Mouse (Mus musculus) C2C12 (cell line): ENCODE results near the gene Lmbr1l. TPM values are rescaled to one million over a fixed set of nuclear protein-coding genes. Genes with fewer than 3 reads are reported as not detected.

Source experiments
- H3K27me3 ChIP-seq: one replicate; pipeline ENCODE4 v1.6.1; 2011; ENCODE audit not compliant: control insufficient read depth, insufficient read depth, insufficient read length
- H3K36me3 ChIP-seq: one replicate; pipeline ENCODE4 v1.6.1; 2011; ENCODE audit not compliant: control insufficient read depth, insufficient read depth
- H3K4me3 ChIP-seq: one replicate; pipeline ENCODE4 v1.5.1; 2011; ENCODE audit warnings: mild to moderate bottlenecking, control low read depth; ENCODE audit not compliant: poor library complexity, insufficient read depth, severe bottlenecking
- H3K79me2 ChIP-seq: one replicate; pipeline ENCODE4 v1.6.1; 2011; ENCODE audit not compliant: control insufficient read depth, insufficient read depth
- H3K79me3 ChIP-seq: one replicate; pipeline ENCODE4 v1.6.1; 2011; ENCODE audit warnings: low read depth, control low read depth
- H3ac ChIP-seq: one replicate; pipeline ENCODE3; 2011; ENCODE audit warnings: low read depth; ENCODE audit not compliant: control insufficient read depth, insufficient read length
- CEBPB ChIP-seq: IDR thresholded peaks from one replicate; pipeline ENCODE4 v1.6.1; 2011; ENCODE audit warnings: low read depth, mild to moderate bottlenecking, control low read depth, moderate library complexity
- CTCF ChIP-seq: IDR thresholded peaks from one replicate; pipeline ENCODE4 v1.5.1; 2011; ENCODE audit not compliant: control insufficient read depth, insufficient read depth, insufficient read length
- FOSL1 ChIP-seq: IDR thresholded peaks from one replicate; pipeline ENCODE4 v1.8.0; 2011; ENCODE audit warnings: mild to moderate bottlenecking, low read length; ENCODE audit not compliant: poor library complexity, insufficient read depth, severe bottlenecking
- MAX ChIP-seq: IDR thresholded peaks from one replicate; pipeline ENCODE4 v1.6.1; 2011; ENCODE audit warnings: mild to moderate bottlenecking, control low read depth
- MYOD1 ChIP-seq: IDR thresholded peaks from one replicate; pipeline ENCODE4 v1.6.1; 2011; ENCODE audit warnings: low read depth; ENCODE audit not compliant: control insufficient read depth, insufficient read length
- MYOG ChIP-seq: IDR thresholded peaks from one replicate; pipeline ENCODE4 v1.6.1; 2011; ENCODE audit not compliant: control insufficient read depth, insufficient read length; ENCODE audit errors: extremely low read depth
- USF1 ChIP-seq: IDR thresholded peaks from one replicate; pipeline ENCODE4 v1.6.1; 2011; ENCODE audit warnings: low read depth, mild to moderate bottlenecking, control low read depth, moderate library complexity
- polyA plus RNA-seq: library from polyadenylated mRNA; unstranded; fragments of >200 nt; fragmentation: generic; extraction: Trizol; gene quantifications from one replicate; pipeline ENCODE4 v1.2.1, GENCODE M21; 2012; ENCODE audit warnings: missing spikeins

Lmbr1l gene
- polyA plus RNA-seq, 1 experiment = 18.0 TPM

GRCm38 (mm10) chr15:98930017-98930734, 12.1 kb upstream of the Lmbr1l start:
- no peaks in the 10 kb centered on the region for H3K27me3 ChIP-seq
- H3K4me3 ChIP-seq = no peak overlapping the region
- no peak overlapping the region for H3ac ChIP-seq
- TF ChIP-seq MAX = peak; percentile 5
- TF ChIP-seq MYOG = no peak
- peaks cover 19% of the 10 kb centered on the region for H3K36me3 ChIP-seq
- H3K79me3 ChIP-seq = peaks cover 24% of the 10 kb centered on the region
- H3K79me2 ChIP-seq = peaks cover 46% of the 10 kb centered on the region

- Histone ChIP-seq H3ac (no peak overlapping the region), H3K79me2 (peaks cover 31% of the 10 kb centered on the region), H3K27me3 (no peaks in the 10 kb centered on the region), H3K79me3 (peaks cover 15% of the 10 kb centered on the region), H3K36me3 (peaks cover 19% of the 10 kb centered on the region), H3K4me3 (no peak overlapping the region)
- TF ChIP-seq USF1 (no peak), CTCF (peak; percentile 68), MYOD1 (no peak), CEBPB (peak; percentile 19), FOSL1 (no peak), MAX (no peak), MYOG (no peak)
These were observed 10.7 kb upstream of the Lmbr1l start for GRCm38 (mm10) chr15:98928598-98929240.

DNA sequence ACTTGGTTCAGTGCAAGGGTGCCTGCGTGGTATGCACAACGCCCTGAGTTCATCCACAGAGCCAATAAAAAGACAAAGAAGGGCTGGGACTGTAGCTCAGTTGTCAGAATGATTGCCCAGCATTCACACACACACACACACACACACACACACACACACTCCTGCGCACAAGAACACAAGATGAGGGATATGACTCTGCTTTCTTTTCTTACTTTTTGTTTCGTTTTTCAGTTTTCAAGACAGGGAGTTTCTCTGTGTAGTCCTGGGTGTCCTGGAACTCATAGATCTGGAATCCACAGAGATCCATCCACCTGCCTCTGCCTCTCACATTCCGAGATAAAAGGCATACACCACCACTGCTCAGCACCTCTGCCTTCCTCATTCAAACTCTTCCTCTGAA, 9.5 kb upstream of the Lmbr1l start:
- no peaks in the 10 kb centered on the region for H3K27me3 ChIP-seq
- no peak for TF ChIP-seq MYOG
- TF ChIP-seq CEBPB = no peak
- TF ChIP-seq USF1 = no peak
- TF ChIP-seq CTCF = no peak
- no peak for TF ChIP-seq FOSL1
- TF ChIP-seq MAX = no peak
- TF ChIP-seq MYOD1 = no peak
- H3K79me2 ChIP-seq = peaks cover 20% of the 10 kb centered on the region
- H3K36me3 ChIP-seq = peaks cover 11% of the 10 kb centered on the region
- H3ac ChIP-seq = no peak overlapping the region
- H3K4me3 ChIP-seq = no peak overlapping the region
- H3K79me3 ChIP-seq = peaks cover 7% of the 10 kb centered on the region

- no peak overlapping the region for H3K4me3 ChIP-seq
- H3K79me2 ChIP-seq = no peaks in the 10 kb centered on the region
- H3K79me3 ChIP-seq = no peaks in the 10 kb centered on the region
- H3K36me3 ChIP-seq = no peaks in the 10 kb centered on the region
- no peaks in the 10 kb centered on the region for H3K27me3 ChIP-seq
- H3ac ChIP-seq = no peak overlapping the region
- no peak for TF ChIP-seq CTCF
- TF ChIP-seq MAX = no peak
These were observed 6.7 kb upstream of the Lmbr1l start for GRCm38 (mm10) chr15:98924682-98925081.

DNA sequence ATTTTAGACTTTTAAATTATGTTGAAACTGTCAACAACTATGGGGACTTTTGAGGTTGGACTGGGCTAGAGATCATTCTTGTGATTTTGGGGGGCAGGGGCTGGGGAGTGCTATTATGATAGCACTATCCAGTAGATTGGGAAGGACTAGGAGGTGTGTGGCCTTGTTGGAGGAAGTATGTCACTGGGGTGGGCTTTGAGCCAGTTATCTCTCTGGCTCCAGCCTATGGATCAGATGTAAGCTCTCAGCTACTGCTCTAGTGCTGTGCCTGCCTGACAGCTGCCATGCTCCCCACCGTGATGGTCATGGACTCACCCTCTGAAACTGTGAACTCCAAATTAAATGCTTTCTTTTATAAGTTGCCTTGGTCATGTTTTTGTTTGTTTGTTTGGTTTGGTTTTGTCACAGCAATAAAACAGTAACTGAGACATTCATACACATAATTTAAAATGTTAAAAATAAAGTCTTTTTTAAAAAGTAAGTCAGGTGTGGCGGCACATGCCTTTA, 5.1 kb upstream of the Lmbr1l start:
- TF ChIP-seq MYOD1 (no peak), MAX (no peak), USF1 (no peak), CTCF (no peak), MYOG (no peak), FOSL1 (no peak)
- H3K4me3 ChIP-seq = no peak overlapping the region
- H3K27me3 ChIP-seq = no peaks in the 10 kb centered on the region
- no peak overlapping the region for H3ac ChIP-seq
- H3K36me3 ChIP-seq = no peaks in the 10 kb centered on the region
- H3K79me2 ChIP-seq = no peaks in the 10 kb centered on the region
- H3K79me3 ChIP-seq = no peaks in the 10 kb centered on the region

DNA sequence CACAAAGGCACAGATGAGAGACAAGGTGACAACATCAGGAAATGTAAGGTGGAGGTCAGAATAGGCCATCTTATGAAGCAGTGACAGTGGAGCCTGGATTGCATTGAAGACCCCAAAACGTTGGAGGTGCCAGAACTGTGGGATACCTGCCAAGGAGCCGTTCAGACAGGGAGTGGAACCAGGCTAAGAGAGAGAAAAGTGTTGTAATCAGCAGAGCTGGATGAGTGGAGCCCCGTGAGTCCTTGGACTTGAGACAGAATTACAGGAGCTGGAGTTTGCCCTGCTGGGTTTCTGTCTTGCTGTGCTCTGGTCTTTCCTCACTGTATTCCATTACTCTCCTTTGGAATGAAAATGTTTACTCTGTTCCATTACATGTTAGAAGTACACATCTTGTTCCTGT, 4.5 kb upstream of the Lmbr1l start:
- H3K27me3 ChIP-seq = no peaks in the 10 kb centered on the region
- H3K4me3 ChIP-seq = no peak overlapping the region
- H3K79me3 ChIP-seq = no peaks in the 10 kb centered on the region
- H3K79me2 ChIP-seq = peaks cover 2% of the 10 kb centered on the region
- no peaks in the 10 kb centered on the region for H3K36me3 ChIP-seq
- TF ChIP-seq MYOD1 (no peak), FOSL1 (no peak), CEBPB (no peak)
- H3ac ChIP-seq = no peak overlapping the region
